Mouse (Mus musculus): Measurements from ENCODE around the gene Spin1.

DNA sequence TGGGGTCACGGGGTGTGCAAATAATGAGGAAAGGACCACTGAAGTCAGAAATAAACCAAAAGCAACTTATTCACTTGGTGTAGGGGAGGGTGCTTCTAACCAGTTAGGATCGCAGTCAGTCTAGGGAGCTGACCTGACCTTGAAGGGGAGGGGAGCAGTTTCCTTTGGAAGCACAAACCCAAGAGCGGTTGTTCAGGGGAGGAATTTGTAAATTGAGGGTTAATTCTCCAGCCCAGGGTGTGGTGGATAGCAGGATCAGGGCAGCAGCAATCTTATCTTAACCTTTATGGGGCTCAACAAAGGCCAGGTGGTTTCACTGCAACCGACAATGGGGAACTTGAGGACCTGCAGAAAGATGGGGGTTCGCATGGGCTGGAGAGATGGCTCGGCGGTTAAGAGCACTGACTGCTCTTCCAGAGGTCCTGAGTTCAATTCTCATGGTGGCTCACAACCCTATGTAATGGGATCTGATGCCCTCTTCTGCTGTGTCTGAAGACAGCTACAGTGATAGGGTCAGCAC lies 5.4 kb upstream of the Spin1 start:
- TF ChIP-seq POLR2A (IDR thresholded peaks at IDR 0.05; ENCODE audit: borderline replicate concordance, extremely low read depth, low read depth, low read length) (no peak), CTCF (IDR thresholded peaks at IDR 0.05; ENCODE audit: insufficient read depth, low read length) (no peak)

All from lung, adult 2 months (tissue).